Mouse (Mus musculus): ENCODE data around the gene Rps23.

Gene Rps23

GRCm38 (mm10) chr13:90933256-90933655, 10.5 kb downstream of the Rps23 start:
- no peak for DNase-seq (ENCODE audit: low spot score)

GRCm38 (mm10) chr13:90935852-90936251, 13.1 kb downstream of the Rps23 start:
- no peak for DNase-seq (ENCODE audit: low spot score)

DNA sequence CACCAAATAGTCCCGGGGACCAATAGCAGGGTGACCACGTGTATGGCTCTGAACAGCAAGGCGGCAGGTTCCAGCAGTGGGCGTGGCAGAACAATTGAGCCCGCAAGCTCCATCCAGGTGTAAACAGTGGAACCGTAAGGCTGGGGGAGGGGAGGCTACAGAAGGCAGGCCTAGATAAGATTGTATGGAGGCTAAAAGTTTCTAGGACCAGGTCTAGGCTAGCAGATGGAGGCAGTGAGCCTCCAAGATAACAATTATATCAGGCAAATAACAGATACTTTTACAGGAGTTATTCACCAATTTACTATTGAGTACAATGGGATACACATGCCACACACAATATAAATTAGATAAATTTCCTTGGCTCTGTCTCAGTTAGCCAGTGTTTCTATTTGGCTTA, 16.4 kb downstream of the Rps23 start:
- no peak for DNase-seq (ENCODE audit: low spot score)

- no peak for DNase-seq (ENCODE audit: low spot score)
Measured at GRCm38 (mm10) chr13:90939600-90939999, 16.8 kb downstream of the Rps23 start.

DNA sequence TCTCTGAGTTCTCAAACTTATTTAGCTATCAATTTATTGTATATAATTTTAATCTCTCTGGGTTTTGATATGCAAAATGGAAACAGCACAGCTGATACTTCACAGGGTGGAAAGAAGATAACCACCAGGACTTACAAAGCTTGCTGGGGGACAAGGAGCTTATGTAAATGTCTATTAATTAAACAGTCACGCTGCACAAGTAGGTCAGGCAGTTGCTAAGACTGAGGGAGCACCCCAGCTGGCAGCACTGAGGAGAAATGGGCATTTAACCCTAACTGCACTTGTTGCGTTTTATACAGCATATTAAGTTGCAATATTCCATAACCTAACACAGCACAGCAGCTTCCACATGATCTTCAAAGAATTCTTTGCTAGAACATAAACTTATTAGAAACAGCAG, 36.1 kb downstream of the Rps23 start:
- DNase-seq (ENCODE audit: low spot score): no peak

GRCm38 (mm10) chr13:90960591-90960990, 37.8 kb downstream of the Rps23 start:
- DNase-seq (ENCODE audit: low spot score): no peak

DNA sequence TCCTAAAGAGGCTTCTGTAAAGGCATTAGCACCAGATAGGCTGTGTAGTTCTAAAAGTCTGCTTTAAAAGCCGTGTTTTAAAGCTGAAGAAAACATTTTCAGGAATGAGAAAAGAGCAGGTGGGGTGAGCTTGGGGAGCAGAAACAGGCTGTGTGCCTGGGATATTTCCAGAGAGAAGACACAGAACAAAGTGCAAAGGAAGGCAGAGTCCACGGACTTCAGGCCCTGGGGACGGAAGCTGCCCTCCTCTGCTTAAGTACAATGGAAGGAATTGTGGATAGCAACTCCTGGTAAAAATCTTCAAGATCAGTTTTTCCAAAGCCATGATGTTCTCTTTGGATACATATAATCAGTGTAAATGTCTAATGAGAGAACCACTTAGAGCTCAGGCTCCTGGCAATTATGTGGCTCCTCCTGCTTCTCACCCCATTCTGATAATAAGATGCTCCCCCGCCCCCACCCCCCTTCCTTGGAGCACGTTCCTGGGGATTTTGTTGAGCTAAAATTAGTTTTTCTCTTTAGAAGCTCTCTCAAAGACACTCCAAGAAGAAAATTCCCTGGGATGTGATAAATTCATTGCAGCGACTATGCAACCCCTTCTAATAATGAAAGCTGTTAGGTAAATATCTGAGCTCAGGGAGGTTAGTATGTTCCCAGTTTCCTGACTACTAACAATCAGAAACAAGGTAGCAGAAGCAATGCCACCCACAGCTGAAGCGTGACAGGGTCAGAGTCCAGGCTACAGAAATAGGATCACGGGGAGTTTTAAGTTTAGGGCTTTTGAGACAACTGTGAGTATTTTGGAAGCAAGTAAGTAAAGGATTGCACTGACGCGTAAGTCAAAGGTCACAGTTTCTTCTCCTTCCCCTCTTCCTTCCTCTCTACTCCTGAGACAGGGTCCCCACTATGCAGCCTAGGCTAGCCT, 40.3 kb downstream of the Rps23 start:
- no peak for DNase-seq (ENCODE audit: low spot score)

DNA sequence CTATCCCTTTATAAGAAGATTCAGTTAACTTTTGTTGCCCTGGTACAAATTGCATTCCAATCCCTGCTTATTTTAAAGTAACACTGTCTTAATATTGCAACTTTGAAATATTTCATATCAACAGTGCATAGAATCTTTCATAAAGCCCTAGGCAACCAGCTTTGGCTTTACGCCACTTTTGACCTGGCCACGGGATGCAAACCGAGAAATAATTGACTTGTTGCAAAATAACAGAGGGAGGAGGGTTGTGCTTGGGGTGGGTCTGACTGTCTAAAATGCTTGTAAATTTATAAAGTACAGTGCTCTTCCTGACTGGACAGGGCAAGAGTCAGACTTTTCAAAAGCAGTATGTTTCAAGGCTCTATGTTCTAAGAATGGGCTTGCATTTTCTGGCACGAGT, 41.8 kb downstream of the Rps23 start:
- DNase-seq (ENCODE audit: low spot score): no peak

GRCm38 (mm10) chr13:90965996-90966395, 43.2 kb downstream of the Rps23 start:
- no peak for DNase-seq (ENCODE audit: low spot score)

DNA sequence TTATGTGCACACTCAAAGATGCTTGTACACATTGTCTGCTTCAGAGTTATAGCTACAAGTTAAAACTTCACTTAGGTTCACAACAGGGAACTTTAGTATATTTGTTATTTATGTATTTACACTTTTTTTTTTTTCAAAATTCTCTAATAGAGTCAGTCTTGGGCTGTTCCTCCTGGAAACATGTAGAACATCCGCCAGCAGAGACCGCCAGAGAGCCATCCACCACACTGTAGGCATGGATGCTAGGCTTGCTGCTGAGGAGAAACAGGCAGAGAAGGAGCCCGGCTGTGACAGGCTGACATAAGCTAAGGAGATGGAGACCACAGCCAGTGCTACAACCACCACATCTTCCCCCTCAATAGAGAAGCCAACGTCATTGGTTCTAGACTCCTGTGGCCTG, 44.7 kb downstream of the Rps23 start:
- peak; percentile 84 for DNase-seq (ENCODE audit: low spot score)

DNA sequence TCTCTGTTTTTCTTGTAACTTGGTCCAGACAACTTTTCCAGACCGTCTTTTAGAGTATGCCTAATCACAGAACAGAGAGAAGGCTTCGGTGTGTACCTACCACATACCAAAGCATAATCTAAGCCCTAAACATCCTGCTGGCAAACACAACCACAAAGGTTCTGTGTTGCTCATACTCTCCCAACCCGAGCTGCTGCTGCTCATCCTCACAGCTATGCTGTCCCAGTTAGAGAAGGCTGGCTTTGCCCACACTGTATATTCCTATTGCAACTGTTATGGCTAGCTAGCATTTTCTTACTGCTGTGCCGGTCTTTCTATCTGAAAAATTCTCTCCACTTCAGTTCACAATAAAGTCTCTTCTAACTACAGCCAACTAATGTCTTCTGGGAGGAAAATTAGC, 46.2 kb downstream of the Rps23 start:
- DNase-seq (ENCODE audit: low spot score): no peak

GRCm38 (mm10) chr13:90970259-90971017, 47.7 kb downstream of the Rps23 start:
- DNase-seq (ENCODE audit: low spot score): no peak

GRCm38 (mm10) chr13:90973409-90973808, 50.7 kb downstream of the Rps23 start:
- DNase-seq (ENCODE audit: low spot score): no peak

All from layer of hippocampus, adult 9-10 months (tissue).